Mouse (Mus musculus): ENCODE results near the gene Olfr10. TPM values are rescaled to one million over a fixed set of nuclear protein-coding genes. Genes with fewer than 3 reads are reported as not detected.

Olfr10 gene
- polyA plus RNA-seq, 1 experiment from 2014 or later, result not detected

DNA sequence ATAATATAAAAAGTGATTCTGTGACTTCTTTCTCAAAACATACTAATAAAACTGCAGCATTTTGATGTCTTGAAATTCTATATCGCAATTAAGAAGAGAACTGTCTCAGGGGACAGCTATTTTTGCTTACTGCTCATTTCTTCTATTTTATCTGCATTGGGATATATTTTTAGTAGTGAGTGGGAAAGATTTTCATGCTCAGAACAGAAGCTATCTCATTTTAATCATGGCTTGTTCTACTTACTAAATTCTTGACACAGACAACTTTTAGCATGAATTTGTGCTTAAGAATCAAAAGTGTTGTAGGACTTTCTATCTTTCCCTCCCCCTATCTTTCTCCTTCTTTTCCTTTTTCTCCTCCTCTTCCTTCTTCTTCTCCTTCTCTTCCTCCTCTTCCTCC lies 25.1 kb downstream of the Olfr10 start:
- no peak for ATAC-seq
- H3K9me3 ChIP-seq, result no peaks in the 10 kb centered on the region
- H3K9ac ChIP-seq (replicated peaks), result no peak overlapping the region
- 82% methylated on average over 1 of the region's 1 CpGs for WGBS
- no peak overlapping the region for H3K4me2 ChIP-seq (replicated peaks)
- H3K27me3 ChIP-seq, result no peaks in the 10 kb centered on the region
- no peaks in the 10 kb centered on the region for H3K4me1 ChIP-seq (replicated peaks)
- no peak overlapping the region for H3K27ac ChIP-seq
- no peaks in the 10 kb centered on the region for H3K36me3 ChIP-seq
- no peak overlapping the region for H3K4me3 ChIP-seq (replicated peaks)

DNA sequence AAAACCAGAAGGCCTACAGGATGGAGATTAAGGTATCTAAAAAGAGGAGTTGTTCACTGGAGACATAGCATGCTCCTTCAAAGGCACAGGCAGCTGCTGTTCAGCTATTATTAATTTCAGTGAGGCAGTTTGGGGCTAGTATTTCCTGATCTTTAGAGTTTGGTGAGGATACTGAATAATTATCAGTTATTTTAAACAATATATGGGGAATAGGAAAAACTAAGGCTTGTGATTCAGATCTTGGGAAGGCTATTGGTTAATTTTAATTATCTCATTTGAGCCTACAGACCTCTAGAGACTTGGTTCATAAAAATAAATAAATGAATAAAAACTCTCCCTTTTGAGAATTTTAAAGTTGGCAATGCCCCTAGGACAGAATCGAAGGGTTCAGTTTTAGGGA lies 30.3 kb downstream of the Olfr10 start, which contains the start of gene Olfr1390:
Gene Olfr1390, plus strand, starts transcription at position 301 of the 400 bp plus-strand sequence.
- no peaks in the 10 kb centered on the region for H3K9me3 ChIP-seq
- H3K36me3 ChIP-seq, result no peaks in the 10 kb centered on the region
- no peak within 1 kb of the TSS for H3K9ac ChIP-seq (replicated peaks)
- H3K4me2 ChIP-seq (replicated peaks), result no peak within 1 kb of the TSS
- ATAC-seq, result no peak
- no peak within 1 kb of the TSS for H3K27ac ChIP-seq
- 89% methylated on average over 1 of the region's 1 CpGs for WGBS
- no peaks in the 10 kb centered on the region for H3K4me1 ChIP-seq (replicated peaks)
- H3K27me3 ChIP-seq, result no peaks in the 10 kb centered on the region
- no peak within 1 kb of the TSS for H3K4me3 ChIP-seq (replicated peaks)

DNA sequence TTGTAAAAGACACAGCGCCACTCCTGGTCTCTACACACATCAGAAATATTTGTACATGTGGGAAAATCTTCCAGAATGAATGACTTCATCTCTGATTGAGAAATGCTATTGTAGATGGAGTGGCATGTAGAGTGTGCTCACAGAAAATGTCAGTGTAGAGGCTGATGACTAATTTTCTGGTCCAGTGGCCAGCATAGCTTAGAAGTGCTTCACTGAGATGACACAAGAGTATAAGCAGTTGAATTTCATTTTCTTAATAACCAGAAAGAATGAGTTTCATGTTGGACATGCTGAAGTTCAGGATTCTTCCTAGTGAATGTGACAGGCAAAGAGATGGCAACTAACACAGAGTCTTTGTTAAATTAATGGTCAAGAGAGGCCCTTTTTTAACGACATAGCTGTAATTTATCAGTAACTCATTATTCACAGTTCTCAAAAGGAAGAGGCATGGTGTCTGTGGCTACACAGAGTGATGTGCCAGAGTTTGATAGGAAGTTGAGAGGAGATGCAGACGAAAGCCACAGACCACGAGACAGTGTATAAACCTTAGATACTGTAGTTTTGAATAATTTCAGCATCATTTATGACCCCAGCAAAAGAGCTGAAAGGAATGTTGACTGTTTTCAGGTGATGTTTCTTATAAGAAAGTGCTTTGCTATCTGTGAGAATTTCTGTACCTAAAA lies 32.8 kb downstream of the Olfr10 start:
- no peaks in the 10 kb centered on the region for H3K9me3 ChIP-seq
- no peak overlapping the region for H3K4me3 ChIP-seq (replicated peaks)
- no peaks in the 10 kb centered on the region for H3K4me1 ChIP-seq (replicated peaks)
- no peaks in the 10 kb centered on the region for H3K27me3 ChIP-seq
- no peaks in the 10 kb centered on the region for H3K36me3 ChIP-seq
- no peak for ATAC-seq
- H3K9ac ChIP-seq (replicated peaks), result no peak overlapping the region
- H3K4me2 ChIP-seq (replicated peaks), result no peak overlapping the region
- 73% methylated on average over 4 of the region's 4 CpGs for WGBS
- H3K27ac ChIP-seq, result no peak overlapping the region

Other genes with a start within 250 kb of the Olfr10 start
- not detected in 2 replicates for gene Tgtp2, start 240.5 kb upstream of the Olfr10 start, polyA plus RNA-seq (2015; fragmentation: Nextera tagmentation; extraction: Ambion mirVana)
- 0.39 and 0.64 TPM in 2 replicates for gene Ifi47, start 228.2 kb upstream of the Olfr10 start, polyA plus RNA-seq (2015; fragmentation: Nextera tagmentation; extraction: Ambion mirVana)
- gene Olfr1396, start 189.9 kb upstream of the Olfr10 start, polyA plus RNA-seq (2015; fragmentation: Nextera tagmentation; extraction: Ambion mirVana), result not detected in 2 replicates
- gene Olfr1395, start 162.5 kb upstream of the Olfr10 start, polyA plus RNA-seq (2015; fragmentation: Nextera tagmentation; extraction: Ambion mirVana), result not detected in 2 replicates
- gene Olfr1394, start 150.4 kb upstream of the Olfr10 start, polyA plus RNA-seq (2015; fragmentation: Nextera tagmentation; extraction: Ambion mirVana), result not detected in 2 replicates
- 0.17 TPM in 1 of 2 replicates, not detected in the other for gene Btnl9, start 117.6 kb upstream of the Olfr10 start, polyA plus RNA-seq (2015; fragmentation: Nextera tagmentation; extraction: Ambion mirVana)
- 56.6 and 58.5 TPM in 2 replicates for gene Zfp62, start 101.4 kb upstream of the Olfr10 start, polyA plus RNA-seq (2015; fragmentation: Nextera tagmentation; extraction: Ambion mirVana)
- gene Mgat1, start 60.5 kb upstream of the Olfr10 start, polyA plus RNA-seq (2015; fragmentation: Nextera tagmentation; extraction: Ambion mirVana), result 29.3 and 32.1 TPM in 2 replicates
- 0.15 TPM in 1 of 2 replicates, not detected in the other for gene Olfr1393, start 26.4 kb upstream of the Olfr10 start, polyA plus RNA-seq (2015; fragmentation: Nextera tagmentation; extraction: Ambion mirVana)
- not detected in 2 replicates for gene Olfr1392, start 19.5 kb upstream of the Olfr10 start, polyA plus RNA-seq (2015; fragmentation: Nextera tagmentation; extraction: Ambion mirVana)
- gene Olfr1391, start 18.0 kb downstream of the Olfr10 start, polyA plus RNA-seq (2015; fragmentation: Nextera tagmentation; extraction: Ambion mirVana), result not detected in 2 replicates
- not detected in 2 replicates for gene Olfr1390, start 30.4 kb downstream of the Olfr10 start, polyA plus RNA-seq (2015; fragmentation: Nextera tagmentation; extraction: Ambion mirVana)
- not detected in 2 replicates for gene Olfr1389, start 118.3 kb downstream of the Olfr10 start, polyA plus RNA-seq (2015; fragmentation: Nextera tagmentation; extraction: Ambion mirVana)
- gene Olfr1388, start 131.9 kb downstream of the Olfr10 start, polyA plus RNA-seq (2015; fragmentation: Nextera tagmentation; extraction: Ambion mirVana), result not detected in 2 replicates
- gene Olfr1387, start 150.6 kb downstream of the Olfr10 start, polyA plus RNA-seq (2015; fragmentation: Nextera tagmentation; extraction: Ambion mirVana), result not detected in 2 replicates
- gene Olfr1386, start 160.3 kb downstream of the Olfr10 start, polyA plus RNA-seq (2015; fragmentation: Nextera tagmentation; extraction: Ambion mirVana), result not detected in 2 replicates
- not detected in 2 replicates for gene Olfr1385, start 184.3 kb downstream of the Olfr10 start, polyA plus RNA-seq (2015; fragmentation: Nextera tagmentation; extraction: Ambion mirVana)
- gene Olfr1384, start 202.0 kb downstream of the Olfr10 start, polyA plus RNA-seq (2015; fragmentation: Nextera tagmentation; extraction: Ambion mirVana), result not detected in 2 replicates
- gene Olfr1383, start 214.9 kb downstream of the Olfr10 start, polyA plus RNA-seq (2015; fragmentation: Nextera tagmentation; extraction: Ambion mirVana), result not detected in 2 replicates
- not detected in 2 replicates for gene Olfr1382, start 223.5 kb downstream of the Olfr10 start, polyA plus RNA-seq (2015; fragmentation: Nextera tagmentation; extraction: Ambion mirVana)
- not detected in 2 replicates for gene Olfr1381, start 238.7 kb downstream of the Olfr10 start, polyA plus RNA-seq (2015; fragmentation: Nextera tagmentation; extraction: Ambion mirVana)

All from midbrain, embryonic 13.5 days (tissue).